Mouse (Mus musculus): ENCODE measurements around the gene Rbm47. TPM values are rescaled to one million over a fixed set of nuclear protein-coding genes. Genes with fewer than 3 reads are reported as not detected.

Gene Rbm47
- polyA plus RNA-seq, 1 experiment from 2014 or later: 3.6 TPM

DNA sequence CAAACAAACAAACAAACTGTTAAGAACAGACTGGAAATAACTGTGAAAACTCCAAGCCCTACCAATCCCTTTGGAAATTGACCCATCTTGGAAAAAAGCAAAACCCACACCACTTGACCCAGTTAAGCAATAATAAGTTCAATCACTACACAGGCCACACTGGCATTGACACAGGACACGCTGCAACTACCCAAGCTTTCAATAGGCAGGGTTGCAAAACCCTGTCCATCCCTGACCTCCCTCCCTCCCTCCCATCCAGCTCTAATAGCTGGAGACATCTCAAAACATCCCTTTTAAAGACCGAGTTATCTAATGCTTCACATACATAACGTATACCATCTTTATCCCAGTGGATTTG lies 37.1 kb downstream of the Rbm47 start:
- WGBS: 82% methylated on average over 3 of the region's 3 CpGs
- no peak overlapping the region for H3K27ac ChIP-seq
- no peak overlapping the region for H3K4me3 ChIP-seq

DNA sequence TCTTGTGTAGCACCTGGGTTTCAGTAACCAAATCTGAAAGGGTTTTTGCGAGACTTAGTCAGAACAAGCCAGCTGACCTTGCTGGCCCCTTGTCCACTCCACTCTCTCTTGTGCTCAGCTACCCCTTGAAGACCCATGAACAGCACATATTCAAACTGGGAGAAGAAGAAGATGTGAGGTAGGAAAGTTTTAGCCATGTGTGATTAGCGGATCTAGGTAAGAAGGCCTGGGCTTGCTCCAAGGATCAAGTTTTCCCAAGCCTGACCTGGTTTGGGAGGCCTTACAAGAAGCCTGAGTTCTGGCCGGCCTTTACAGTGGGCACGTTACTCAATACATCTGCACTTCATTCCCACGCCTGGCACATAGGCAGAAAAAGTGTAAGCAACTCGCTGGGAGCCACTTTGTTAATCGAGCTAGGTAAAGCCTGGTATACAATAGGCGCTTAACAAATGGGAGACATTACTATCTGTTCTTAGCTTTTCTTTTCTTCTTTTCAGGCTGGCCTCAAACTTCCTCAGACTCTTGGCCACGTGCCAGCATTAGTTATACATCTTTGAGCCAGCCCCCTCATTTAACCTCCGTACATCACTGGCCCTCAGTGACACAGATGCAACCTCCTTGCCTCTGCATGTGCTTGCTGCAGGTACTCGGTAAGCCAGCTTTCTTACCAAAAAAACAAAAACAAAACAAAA lies 37.6 kb downstream of the Rbm47 start:
- Histone ChIP-seq H3K27me3 (ENCODE audit: insufficient read depth, poor library complexity, severe bottlenecking) (no peaks in the 10 kb centered on the region), H3K4me3 (no peak overlapping the region), H3K9me3 (no peaks in the 10 kb centered on the region), H3K27ac (no peak overlapping the region), H3K36me3 (no peaks in the 10 kb centered on the region), H3K4me1 (peaks cover 6% of the 10 kb centered on the region)
- WGBS: 84% methylated on average over 11 of the region's 11 CpGs
- DNase-seq (ENCODE audit: low spot score): no peak

More for the DNA sequence above, 37.1 kb downstream of the Rbm47 start:
- Histone ChIP-seq H3K36me3 (no peaks in the 10 kb centered on the region), H3K4me1 (peaks cover 6% of the 10 kb centered on the region), H3K27me3 (ENCODE audit: insufficient read depth, poor library complexity, severe bottlenecking) (no peaks in the 10 kb centered on the region), H3K9me3 (no peaks in the 10 kb centered on the region)
- DNase-seq (ENCODE audit: low spot score): no peak

DNA sequence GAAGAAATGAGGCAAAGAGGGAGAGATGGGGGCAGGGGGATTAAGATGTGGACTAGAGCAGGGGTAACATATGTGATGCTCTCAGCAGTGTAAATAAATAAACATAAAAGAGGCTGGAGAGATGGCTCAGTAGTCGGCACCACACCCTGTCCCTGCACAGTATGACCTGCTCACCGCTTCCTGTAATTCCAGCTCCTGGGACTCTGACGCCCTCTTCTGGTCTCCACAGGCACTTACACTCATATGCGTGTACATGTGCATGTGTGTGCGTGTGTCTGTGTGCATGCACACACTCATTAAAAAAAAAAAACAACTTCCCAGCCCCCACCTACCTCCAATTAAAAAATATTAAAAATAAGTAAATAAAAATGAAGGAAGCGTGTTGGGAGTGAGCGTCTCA lies 38.3 kb downstream of the Rbm47 start:
- no peak for DNase-seq (ENCODE audit: low spot score)
- Histone ChIP-seq H3K9me3 (no peaks in the 10 kb centered on the region), H3K4me3 (no peak overlapping the region), H3K27ac (no peak overlapping the region), H3K4me1 (peaks cover 2% of the 10 kb centered on the region; the same call in 1 of the 2 replicates), H3K27me3 (ENCODE audit: insufficient read depth, poor library complexity, severe bottlenecking) (no peaks in the 10 kb centered on the region), H3K36me3 (no peaks in the 10 kb centered on the region)
- WGBS: 87% methylated on average over 7 of the region's 7 CpGs

DNA sequence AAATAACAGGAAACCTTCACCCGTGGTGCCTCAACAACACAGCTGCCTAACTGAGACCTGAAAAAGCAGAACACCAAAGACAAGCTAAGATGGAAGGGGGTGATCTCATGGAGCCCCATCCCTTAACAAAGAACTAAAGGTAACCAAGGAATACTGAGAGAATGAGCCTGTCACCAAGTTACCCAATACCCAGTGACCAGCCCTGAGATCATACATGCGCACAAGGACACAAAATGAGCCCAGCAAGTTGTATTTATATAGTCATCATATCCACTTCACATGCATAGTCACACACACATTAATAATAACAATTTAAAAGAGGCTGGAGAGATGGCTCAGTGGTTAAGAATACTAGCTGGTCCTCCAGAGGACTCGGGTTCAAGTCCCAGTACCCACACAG lies 44.0 kb downstream of the Rbm47 start:
- DNase-seq (ENCODE audit: low spot score): no peak

DNA sequence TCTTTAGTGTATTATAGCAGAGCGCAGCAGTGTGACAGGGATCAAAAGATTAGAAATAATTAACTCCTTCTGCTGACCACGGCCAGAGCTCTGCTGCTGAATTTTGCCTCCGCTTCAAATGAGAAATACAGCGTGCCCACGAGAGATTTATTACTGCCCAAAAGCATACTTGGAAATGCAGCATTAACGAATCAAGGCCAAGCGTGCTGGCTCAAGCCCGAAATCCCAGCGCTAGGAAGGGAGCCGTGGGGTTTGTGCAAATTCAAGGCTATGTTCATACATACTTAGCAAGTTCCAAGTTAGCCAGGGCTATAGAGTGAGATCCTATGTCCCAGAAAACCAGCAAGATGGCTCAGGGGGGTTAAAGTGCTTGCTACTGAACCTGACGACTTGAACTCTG lies 47.5 kb downstream of the Rbm47 start:
- Histone ChIP-seq H3K27ac (no peak overlapping the region), H3K4me1 (0 out of 2 replicates have a peak, but pooled peaks cover 5% of the 10 kb centered on the region), H3K36me3 (no peaks in the 10 kb centered on the region), H3K27me3 (ENCODE audit: insufficient read depth, poor library complexity, severe bottlenecking) (no peaks in the 10 kb centered on the region), H3K4me3 (no peak overlapping the region), H3K9me3 (no peaks in the 10 kb centered on the region)
- DNase-seq (ENCODE audit: low spot score): no peak
- 82% methylated on average over 11 of the region's 11 CpGs for whole genome bisulfite sequencing

More for the DNA sequence above, 44.0 kb downstream of the Rbm47 start:
- 81% methylated on average over 3 of the region's 3 CpGs for WGBS
- Histone ChIP-seq H3K4me3 (no peak overlapping the region), H3K36me3 (no peaks in the 10 kb centered on the region), H3K27me3 (ENCODE audit: insufficient read depth, poor library complexity, severe bottlenecking) (no peaks in the 10 kb centered on the region), H3K4me1 (no peaks in the 10 kb centered on the region), H3K9me3 (no peaks in the 10 kb centered on the region), H3K27ac (no peak overlapping the region)

DNA sequence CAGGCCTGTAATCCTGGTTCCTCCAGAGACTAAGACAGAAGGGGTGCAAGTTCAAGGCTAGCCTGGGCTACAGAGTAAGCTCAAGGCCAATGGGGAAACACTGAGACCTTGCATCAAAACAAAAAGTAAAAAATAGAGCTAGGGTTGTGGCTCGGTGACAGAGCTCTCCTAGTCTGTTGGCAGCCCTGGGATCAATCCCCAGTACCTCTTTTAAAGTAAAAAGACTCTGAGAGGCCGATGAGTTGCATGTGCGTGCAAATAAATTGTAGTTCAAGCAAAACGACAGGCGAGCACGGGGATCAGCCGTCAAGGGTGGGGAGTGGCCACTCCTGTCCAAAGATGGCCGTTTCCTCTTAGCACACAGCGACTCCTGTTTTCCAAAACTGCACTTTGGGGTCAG lies 48.0 kb downstream of the Rbm47 start:
- H3K4me1 ChIP-seq: 0 out of 2 replicates have a peak, but pooled peaks cover 5% of the 10 kb centered on the region
- H3K36me3 ChIP-seq: no peaks in the 10 kb centered on the region
- WGBS: 83% methylated on average over 9 of the region's 9 CpGs
- H3K4me3 ChIP-seq: no peak overlapping the region
- H3K27me3 ChIP-seq (ENCODE audit: insufficient read depth, poor library complexity, severe bottlenecking): no peaks in the 10 kb centered on the region
- H3K9me3 ChIP-seq: no peaks in the 10 kb centered on the region
- no peak overlapping the region for H3K27ac ChIP-seq
- no peak for DNase-seq (ENCODE audit: low spot score)

DNA sequence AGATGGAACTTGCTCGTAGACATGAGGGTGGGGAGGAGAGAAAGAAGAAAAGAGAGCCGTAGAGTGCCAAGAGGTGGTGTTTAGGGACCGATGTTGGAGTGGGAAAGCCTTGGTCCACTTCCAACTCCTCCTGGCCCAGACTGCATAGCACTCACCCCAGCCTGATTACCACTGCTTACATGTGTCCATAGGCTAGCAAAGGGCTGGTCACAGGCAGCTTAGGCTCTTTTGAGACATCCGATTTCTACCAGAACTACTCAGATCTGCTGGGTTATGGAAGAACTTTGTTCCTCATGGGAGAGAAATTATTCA lies 48.9 kb downstream of the Rbm47 start:
- no peak for DNase-seq (ENCODE audit: low spot score)
- no peaks in the 10 kb centered on the region for H3K36me3 ChIP-seq
- H3K27ac ChIP-seq: no peak overlapping the region
- WGBS: 86% methylated on average over 4 of the region's 4 CpGs
- H3K4me1 ChIP-seq: 0 out of 2 replicates have a peak, but pooled peaks cover 5% of the 10 kb centered on the region
- no peak overlapping the region for H3K4me3 ChIP-seq
- no peaks in the 10 kb centered on the region for H3K9me3 ChIP-seq
- no peaks in the 10 kb centered on the region for H3K27me3 ChIP-seq (ENCODE audit: insufficient read depth, poor library complexity, severe bottlenecking)

DNA sequence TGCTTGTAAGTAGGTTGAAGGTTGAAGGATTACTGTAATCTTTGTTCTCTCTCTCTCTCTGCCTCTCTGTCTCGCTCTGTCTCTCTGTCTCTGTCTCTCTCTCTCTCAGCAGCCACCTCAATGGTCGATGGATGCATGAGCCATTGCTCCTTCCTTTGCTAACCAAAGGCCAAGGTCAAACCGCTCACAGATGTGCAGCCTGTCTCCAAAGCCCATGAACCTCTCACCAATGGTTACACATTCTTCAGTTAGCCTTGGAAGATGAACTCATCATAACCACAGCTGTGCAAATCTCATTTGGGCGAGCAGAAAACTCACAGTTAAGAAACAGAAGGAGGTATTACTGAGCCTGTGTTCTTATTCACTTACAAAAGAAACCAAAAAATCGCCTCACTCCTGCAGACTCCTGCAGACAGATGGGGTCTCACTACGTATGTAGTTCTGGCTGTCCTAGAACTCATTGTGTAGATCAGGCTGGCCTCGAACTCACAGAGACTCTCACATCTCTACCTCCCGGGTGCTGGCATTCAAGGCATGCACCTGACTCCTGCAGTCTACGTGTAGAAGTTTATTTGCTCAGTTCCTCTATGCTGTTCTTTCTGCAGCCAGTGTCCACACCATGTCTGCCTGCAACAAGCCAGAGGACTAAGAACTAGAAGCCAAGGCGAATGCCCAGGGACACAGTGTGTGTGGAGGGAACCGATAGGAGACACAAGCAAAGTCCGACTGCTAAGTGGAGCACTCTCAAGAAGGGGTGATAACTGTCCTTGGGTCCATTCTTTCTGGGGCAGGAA lies 49.4 kb downstream of the Rbm47 start:
- DNase-seq (ENCODE audit: low spot score): no peak
- H3K9me3 ChIP-seq: no peaks in the 10 kb centered on the region
- 84% methylated on average over 12 of the region's 12 CpGs for WGBS
- H3K4me1 ChIP-seq: 0 out of 2 replicates have a peak, but pooled peaks cover 5% of the 10 kb centered on the region
- H3K27me3 ChIP-seq (ENCODE audit: insufficient read depth, poor library complexity, severe bottlenecking): no peaks in the 10 kb centered on the region
- no peak overlapping the region for H3K27ac ChIP-seq
- no peak overlapping the region for H3K4me3 ChIP-seq
- H3K36me3 ChIP-seq: no peaks in the 10 kb centered on the region

DNA sequence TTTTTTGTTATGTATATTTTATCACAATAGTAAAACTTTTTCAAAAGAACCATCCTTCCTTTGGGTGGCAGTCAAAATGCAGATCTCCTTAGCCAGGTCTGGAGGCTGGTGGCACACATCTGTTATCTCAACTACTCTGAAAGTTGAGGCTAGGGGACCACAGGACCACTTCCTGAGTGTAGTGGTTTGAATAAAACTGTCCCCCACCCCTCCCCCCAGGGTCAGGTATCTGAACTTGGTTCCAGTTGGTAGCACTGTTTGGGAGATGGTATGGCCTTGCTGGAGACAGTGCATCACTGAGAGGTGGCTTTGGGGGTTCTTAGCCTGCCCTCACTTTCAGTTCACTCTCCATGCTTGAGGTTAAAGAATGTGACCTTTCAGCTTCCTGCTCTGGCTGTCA lies 51.7 kb downstream of the Rbm47 start:
- Histone ChIP-seq H3K4me1 (0 out of 2 replicates have a peak, but pooled peaks cover 5% of the 10 kb centered on the region), H3K9me3 (no peaks in the 10 kb centered on the region), H3K4me3 (no peak overlapping the region), H3K36me3 (no peaks in the 10 kb centered on the region), H3K27ac (no peak overlapping the region), H3K27me3 (ENCODE audit: insufficient read depth, poor library complexity, severe bottlenecking) (no peaks in the 10 kb centered on the region)
- no peak for DNase-seq (ENCODE audit: low spot score)

DNA sequence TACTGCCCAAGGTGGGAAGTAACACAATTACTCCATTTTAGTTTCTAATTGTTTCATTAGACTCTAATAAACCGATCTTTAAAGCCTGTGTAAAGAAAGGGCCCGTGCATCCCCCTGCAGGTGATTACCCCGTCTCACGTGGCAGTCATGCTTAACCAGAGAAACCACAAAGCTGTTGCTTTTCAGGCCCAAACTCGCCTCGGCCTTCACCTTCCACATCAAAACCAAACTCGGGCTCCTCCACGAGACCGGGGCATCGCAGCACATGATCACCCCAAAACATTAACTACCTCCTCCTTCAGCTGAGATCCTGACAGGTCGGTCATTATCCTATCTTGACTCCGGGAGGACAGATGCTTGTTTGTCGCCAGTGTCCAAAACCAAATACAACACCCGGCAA lies 58.2 kb downstream of the Rbm47 start:
- no peak for DNase-seq (ENCODE audit: low spot score)
- Histone ChIP-seq H3K9me3 (no peaks in the 10 kb centered on the region), H3K27me3 (ENCODE audit: insufficient read depth, poor library complexity, severe bottlenecking) (no peaks in the 10 kb centered on the region), H3K4me3 (no peak overlapping the region), H3K27ac (no peak overlapping the region), H3K4me1 (no peaks in the 10 kb centered on the region), H3K36me3 (no peaks in the 10 kb centered on the region)
- 77% methylated on average over 14 of the region's 14 CpGs for WGBS

DNA sequence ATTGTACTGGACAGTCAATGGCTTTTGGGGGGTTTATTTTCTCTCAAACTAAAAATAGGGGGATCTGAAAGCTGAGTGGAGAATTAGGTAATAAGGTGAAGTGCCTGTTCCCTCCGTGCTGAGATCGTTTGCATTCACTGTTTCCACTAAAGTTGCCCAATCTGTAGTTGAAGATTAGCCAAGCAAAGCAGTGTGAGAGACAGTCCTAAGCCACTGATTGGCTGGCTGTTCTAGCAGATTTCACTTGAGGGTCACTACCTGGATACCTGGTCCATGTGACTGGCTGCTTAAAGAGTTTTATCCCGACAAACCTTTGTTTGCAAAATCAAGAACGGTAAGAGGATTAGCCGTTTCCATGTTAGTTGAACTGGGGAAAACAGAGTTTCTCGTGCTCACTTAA lies 58.7 kb downstream of the Rbm47 start:
- no peaks in the 10 kb centered on the region for H3K9me3 ChIP-seq
- H3K4me1 ChIP-seq: no peaks in the 10 kb centered on the region
- H3K27me3 ChIP-seq (ENCODE audit: insufficient read depth, poor library complexity, severe bottlenecking): no peaks in the 10 kb centered on the region
- no peak overlapping the region for H3K4me3 ChIP-seq
- DNase-seq (ENCODE audit: low spot score): no peak
- WGBS: 71% methylated on average over 6 of the region's 6 CpGs
- no peaks in the 10 kb centered on the region for H3K36me3 ChIP-seq
- H3K27ac ChIP-seq: no peak overlapping the region

DNA sequence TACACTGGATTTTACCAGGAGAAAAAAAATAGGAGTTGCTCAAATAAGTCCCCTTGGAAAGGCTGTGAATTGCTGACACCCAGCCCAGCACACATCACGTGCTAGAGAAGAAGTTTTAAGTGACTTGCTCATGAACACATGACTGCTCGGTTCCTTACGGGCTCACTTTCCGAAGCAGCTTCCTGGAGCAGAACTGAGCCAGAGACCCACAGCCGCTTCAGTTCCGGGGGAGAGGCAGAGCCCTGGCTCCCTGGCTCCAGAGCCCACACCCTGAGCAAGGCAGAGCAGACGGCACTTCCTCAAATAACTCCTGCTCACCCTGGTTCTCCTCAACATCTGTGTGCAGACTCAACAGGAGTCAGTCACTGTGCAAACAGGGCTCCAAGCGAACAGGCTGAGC lies 60.9 kb downstream of the Rbm47 start:
- no peaks in the 10 kb centered on the region for H3K4me1 ChIP-seq
- no peaks in the 10 kb centered on the region for H3K27me3 ChIP-seq (ENCODE audit: insufficient read depth, poor library complexity, severe bottlenecking)
- WGBS: 64% methylated on average over 8 of the region's 8 CpGs
- no peaks in the 10 kb centered on the region for H3K36me3 ChIP-seq
- H3K4me3 ChIP-seq: no peak overlapping the region
- no peaks in the 10 kb centered on the region for H3K9me3 ChIP-seq
- no peak overlapping the region for H3K27ac ChIP-seq
- no peak for DNase-seq (ENCODE audit: low spot score)

DNA sequence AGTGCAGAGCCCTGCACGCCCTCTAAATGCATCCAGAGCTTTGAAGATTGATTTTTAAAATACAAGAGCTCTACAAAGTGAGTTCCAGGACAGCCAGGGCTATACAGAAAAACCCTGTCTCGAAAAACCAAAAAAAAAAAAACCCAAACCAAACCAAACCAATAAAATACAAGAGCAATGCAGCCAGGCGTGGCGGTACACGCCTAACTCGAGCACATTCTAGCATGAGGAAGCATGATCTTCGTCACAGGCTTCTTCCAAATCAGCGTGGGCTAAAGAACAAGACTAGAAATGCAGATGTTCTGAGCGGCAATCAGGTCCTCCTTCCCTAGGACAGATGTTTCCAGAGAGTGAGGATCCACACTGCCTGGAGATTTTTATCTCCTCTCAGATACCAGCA lies 66.5 kb downstream of the Rbm47 start:
- WGBS: 84% methylated on average over 9 of the region's 9 CpGs
- no peak for DNase-seq (ENCODE audit: low spot score)
- H3K4me1 ChIP-seq: no peaks in the 10 kb centered on the region
- H3K27ac ChIP-seq: no peak overlapping the region
- no peaks in the 10 kb centered on the region for H3K9me3 ChIP-seq
- no peaks in the 10 kb centered on the region for H3K36me3 ChIP-seq
- H3K4me3 ChIP-seq: no peak overlapping the region
- H3K27me3 ChIP-seq (ENCODE audit: insufficient read depth, poor library complexity, severe bottlenecking): no peaks in the 10 kb centered on the region
